Mouse (Mus musculus): ENCODE data around the gene Mknk1. TPM values are rescaled to one million over a fixed set of nuclear protein-coding genes. Genes with fewer than 3 reads are reported as not detected.

The Mknk1 gene
- polyA plus RNA-seq, 1 experiment: 138 TPM

DNA sequence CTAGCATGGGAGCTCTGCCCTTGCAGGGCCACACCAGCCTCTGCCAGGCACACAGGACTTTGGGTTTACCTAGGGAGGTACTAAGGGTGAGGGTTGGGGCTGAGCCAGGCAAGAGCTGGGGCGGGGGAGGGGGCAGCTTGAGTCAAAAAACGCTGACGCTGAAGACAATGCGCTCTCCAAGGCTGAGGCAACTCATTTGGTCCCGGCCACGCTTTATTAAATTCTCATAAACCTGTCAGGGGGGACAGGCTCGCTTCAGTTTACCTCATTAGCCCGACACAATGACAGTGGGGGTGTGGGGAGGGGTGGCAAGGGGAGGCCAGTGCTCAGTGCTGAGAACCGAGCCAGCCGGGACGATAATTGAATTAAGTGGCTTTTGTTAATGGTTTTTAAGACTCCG lies 65.4 kb downstream of the Mknk1 start:
- Histone ChIP-seq H3K27ac (ENCODE audit: insufficient read depth, low read depth, low read length) (no peak overlapping the region), H3K4me3 (ENCODE audit: insufficient read depth, low read length) (no peak overlapping the region), H3K4me1 (ENCODE audit: control insufficient read depth, insufficient read depth, low read length) (no peaks in the 10 kb centered on the region)
- TF ChIP-seq POLR2A (IDR thresholded peaks at IDR 0.05; ENCODE audit: borderline replicate concordance, low read depth, low read length): no peak
- TF ChIP-seq CTCF (IDR thresholded peaks at IDR 0.05; ENCODE audit: low read depth, low read length): no peak

DNA sequence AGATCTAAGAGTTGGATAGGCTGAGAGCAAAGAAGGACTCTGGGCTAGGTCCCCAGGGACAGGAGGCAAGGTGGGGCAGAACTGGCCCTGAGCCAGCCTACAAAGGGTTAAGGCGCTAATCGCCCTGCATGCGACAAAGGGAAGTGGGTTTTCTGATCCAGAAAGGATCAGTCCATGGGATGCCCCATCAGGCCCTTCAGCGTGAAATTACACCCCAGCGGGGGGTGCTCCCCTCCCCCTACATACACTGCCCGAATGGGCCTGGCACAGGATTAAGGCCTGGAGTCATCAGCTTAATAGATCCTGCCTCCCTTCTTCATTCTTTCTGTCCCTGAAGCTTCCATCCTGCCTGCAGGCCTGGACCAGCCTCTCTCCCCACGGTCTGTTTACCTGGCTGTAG lies 66.7 kb downstream of the Mknk1 start:
- no peak for TF ChIP-seq CTCF (IDR thresholded peaks at IDR 0.05; ENCODE audit: low read depth, low read length)
- no peak for TF ChIP-seq POLR2A (IDR thresholded peaks at IDR 0.05; ENCODE audit: borderline replicate concordance, low read depth, low read length)
- Histone ChIP-seq H3K27ac (ENCODE audit: insufficient read depth, low read depth, low read length) (no peak overlapping the region), H3K4me1 (ENCODE audit: control insufficient read depth, insufficient read depth, low read length) (no peaks in the 10 kb centered on the region), H3K4me3 (ENCODE audit: insufficient read depth, low read length) (no peak overlapping the region)

DNA sequence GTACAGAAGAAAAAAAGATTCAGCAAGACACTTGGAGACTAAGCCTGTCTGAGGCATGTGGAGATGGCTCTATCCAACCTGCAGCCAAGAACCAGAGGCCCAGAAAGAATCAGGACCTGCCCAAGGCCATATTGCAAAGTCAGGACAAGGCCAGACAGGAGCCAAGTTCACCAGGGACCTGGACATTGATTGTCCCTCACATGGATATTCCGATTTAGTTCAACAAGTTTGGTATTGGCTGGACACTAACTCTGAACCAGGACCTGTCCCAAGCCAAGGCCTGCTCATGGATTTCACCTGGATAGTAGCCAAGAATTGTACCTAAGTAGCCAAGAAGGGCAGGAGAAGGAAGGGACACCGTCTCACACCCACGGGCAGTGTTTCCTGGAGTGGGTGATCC lies 67.8 kb downstream of the Mknk1 start:
- H3K4me3 ChIP-seq (ENCODE audit: insufficient read depth, low read length): no peak overlapping the region
- TF ChIP-seq POLR2A (IDR thresholded peaks at IDR 0.05; ENCODE audit: borderline replicate concordance, low read depth, low read length): no peak
- no peak for TF ChIP-seq CTCF (IDR thresholded peaks at IDR 0.05; ENCODE audit: low read depth, low read length)

DNA sequence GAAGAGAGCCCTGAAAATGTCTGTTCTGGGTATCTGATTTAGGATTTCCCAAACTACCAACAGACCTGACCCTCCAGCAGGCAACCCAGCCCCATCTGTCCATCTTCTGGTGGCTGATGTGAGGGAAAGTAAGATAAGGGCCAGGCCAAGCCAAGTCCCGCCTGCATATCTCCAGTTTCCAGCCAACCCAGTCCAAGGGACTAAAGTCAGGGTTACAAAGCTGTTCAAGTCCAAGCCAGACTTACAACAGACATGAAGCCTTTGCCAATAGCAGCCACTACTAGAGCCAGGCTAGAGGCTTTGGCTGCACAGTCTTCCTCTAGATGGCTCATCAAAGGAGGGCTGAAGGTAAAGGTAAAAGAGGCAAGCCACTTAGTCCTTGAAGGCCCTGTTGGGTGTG lies 69.0 kb downstream of the Mknk1 start:
- no peak overlapping the region for H3K27ac ChIP-seq (ENCODE audit: insufficient read depth, low read depth, low read length)
- H3K4me3 ChIP-seq (ENCODE audit: insufficient read depth, low read length): no peak overlapping the region
- no peak for TF ChIP-seq POLR2A (IDR thresholded peaks at IDR 0.05; ENCODE audit: borderline replicate concordance, low read depth, low read length)
- no peak for TF ChIP-seq CTCF (IDR thresholded peaks at IDR 0.05; ENCODE audit: low read depth, low read length)
- H3K4me1 ChIP-seq (ENCODE audit: control insufficient read depth, insufficient read depth, low read length): no peaks in the 10 kb centered on the region

More for the DNA sequence above, 67.8 kb downstream of the Mknk1 start:
- H3K27ac ChIP-seq (ENCODE audit: insufficient read depth, low read depth, low read length): no peak overlapping the region
- H3K4me1 ChIP-seq (ENCODE audit: control insufficient read depth, insufficient read depth, low read length): no peaks in the 10 kb centered on the region

DNA sequence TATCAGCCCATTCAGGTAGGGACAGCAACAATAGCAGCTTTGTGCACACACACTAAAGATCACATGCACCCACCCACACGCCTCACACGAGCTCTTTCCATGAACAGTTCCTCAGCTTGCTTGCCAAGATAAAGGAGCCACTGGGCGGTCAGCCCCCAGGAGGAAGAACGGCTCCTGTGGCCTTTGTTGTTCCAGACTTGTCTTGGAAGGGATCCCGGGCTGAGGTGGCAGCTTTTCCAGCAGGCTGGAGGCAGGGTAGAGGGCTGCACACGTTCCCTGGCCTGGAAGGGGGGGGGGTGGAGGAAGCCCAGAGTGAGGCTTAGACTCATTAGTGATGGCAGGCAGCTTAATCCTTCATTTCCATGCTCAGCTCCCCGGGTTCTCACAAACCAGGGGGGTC lies 69.6 kb downstream of the Mknk1 start:
- TF ChIP-seq POLR2A (IDR thresholded peaks at IDR 0.05; ENCODE audit: borderline replicate concordance, low read depth, low read length) (no peak), CTCF (IDR thresholded peaks at IDR 0.05; ENCODE audit: low read depth, low read length) (no peak)
- Histone ChIP-seq H3K27ac (ENCODE audit: insufficient read depth, low read depth, low read length) (no peak overlapping the region), H3K4me3 (ENCODE audit: insufficient read depth, low read length) (no peak overlapping the region), H3K4me1 (ENCODE audit: control insufficient read depth, insufficient read depth, low read length) (no peaks in the 10 kb centered on the region)

DNA sequence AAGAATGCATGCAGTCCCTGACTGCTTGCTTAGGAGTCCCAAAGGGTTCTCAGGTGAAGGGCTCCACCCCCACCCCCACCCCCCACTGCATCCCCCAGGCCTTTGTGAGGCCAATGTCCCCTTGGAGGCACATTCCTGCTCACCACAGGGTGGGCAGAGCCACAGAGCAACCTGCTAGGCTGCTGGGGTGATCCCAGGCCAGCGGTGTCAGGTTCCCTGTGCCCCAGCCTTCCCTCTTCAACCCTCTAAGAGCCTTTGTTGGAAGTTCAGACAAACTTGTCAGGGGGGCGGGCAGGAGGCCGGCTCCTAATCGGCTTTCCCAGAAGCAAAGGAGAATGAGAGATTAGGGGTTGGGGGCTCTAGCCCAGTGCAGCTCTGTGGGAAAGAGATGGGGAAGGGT lies 72.6 kb downstream of the Mknk1 start:
- Histone ChIP-seq H3K4me1 (ENCODE audit: control insufficient read depth, insufficient read depth, low read length) (no peaks in the 10 kb centered on the region), H3K4me3 (ENCODE audit: insufficient read depth, low read length) (no peak overlapping the region), H3K27ac (ENCODE audit: insufficient read depth, low read depth, low read length) (no peak overlapping the region)
- TF ChIP-seq POLR2A (IDR thresholded peaks at IDR 0.05; ENCODE audit: borderline replicate concordance, low read depth, low read length): no peak
- TF ChIP-seq CTCF (IDR thresholded peaks at IDR 0.05; ENCODE audit: low read depth, low read length): no peak

DNA sequence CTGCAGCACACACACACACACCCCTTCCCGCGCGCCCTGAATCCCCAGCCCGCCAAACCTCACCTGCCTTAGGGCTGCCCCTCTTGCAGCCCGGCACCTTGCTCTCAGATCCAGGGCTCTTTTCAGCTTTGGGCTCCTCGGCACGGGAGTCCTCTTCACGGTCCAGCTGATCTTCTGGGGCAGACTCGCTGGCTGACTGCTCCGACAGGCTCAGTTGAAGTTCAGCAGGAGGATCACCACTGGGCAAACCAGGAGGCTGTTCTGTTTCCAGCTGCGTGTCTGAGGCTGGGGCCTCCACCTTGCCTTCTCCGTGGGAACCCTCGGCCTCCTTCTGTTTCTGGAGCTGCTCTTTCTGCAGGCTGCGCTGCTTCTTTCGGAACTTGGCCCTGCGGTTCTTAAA lies 80.9 kb downstream of the Mknk1 start:
- Histone ChIP-seq H3K4me3 (ENCODE audit: insufficient read depth, low read length) (no peak overlapping the region), H3K27ac (ENCODE audit: insufficient read depth, low read depth, low read length) (no peak overlapping the region), H3K4me1 (ENCODE audit: control insufficient read depth, insufficient read depth, low read length) (no peaks in the 10 kb centered on the region)
- TF ChIP-seq POLR2A (IDR thresholded peaks at IDR 0.05; ENCODE audit: borderline replicate concordance, low read depth, low read length) (no peak), CTCF (IDR thresholded peaks at IDR 0.05; ENCODE audit: low read depth, low read length) (no peak)

DNA sequence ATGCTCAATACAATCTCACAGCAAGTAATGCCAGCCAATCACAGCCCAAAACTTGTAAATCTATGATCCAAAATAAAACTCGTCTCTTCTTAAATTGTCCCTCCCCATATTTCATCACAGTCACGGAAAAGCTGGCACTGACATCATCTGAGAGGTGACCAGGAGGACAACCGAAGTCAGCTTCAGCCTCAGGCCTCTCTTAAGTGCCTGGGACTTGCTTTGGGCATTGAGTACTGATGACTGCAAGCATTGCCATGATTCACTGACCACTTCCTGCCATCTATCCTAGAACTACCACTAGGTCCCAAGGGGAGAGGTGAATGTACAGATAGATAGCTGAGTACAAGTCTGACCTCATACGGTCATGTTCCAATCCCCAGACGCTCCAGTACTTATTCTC lies 83.7 kb downstream of the Mknk1 start:
- Histone ChIP-seq H3K27ac (ENCODE audit: insufficient read depth, low read depth, low read length) (no peak overlapping the region), H3K4me1 (ENCODE audit: control insufficient read depth, insufficient read depth, low read length) (no peaks in the 10 kb centered on the region), H3K4me3 (ENCODE audit: insufficient read depth, low read length) (no peak overlapping the region)
- no peak for TF ChIP-seq CTCF (IDR thresholded peaks at IDR 0.05; ENCODE audit: low read depth, low read length)
- TF ChIP-seq POLR2A (IDR thresholded peaks at IDR 0.05; ENCODE audit: borderline replicate concordance, low read depth, low read length): no peak

DNA sequence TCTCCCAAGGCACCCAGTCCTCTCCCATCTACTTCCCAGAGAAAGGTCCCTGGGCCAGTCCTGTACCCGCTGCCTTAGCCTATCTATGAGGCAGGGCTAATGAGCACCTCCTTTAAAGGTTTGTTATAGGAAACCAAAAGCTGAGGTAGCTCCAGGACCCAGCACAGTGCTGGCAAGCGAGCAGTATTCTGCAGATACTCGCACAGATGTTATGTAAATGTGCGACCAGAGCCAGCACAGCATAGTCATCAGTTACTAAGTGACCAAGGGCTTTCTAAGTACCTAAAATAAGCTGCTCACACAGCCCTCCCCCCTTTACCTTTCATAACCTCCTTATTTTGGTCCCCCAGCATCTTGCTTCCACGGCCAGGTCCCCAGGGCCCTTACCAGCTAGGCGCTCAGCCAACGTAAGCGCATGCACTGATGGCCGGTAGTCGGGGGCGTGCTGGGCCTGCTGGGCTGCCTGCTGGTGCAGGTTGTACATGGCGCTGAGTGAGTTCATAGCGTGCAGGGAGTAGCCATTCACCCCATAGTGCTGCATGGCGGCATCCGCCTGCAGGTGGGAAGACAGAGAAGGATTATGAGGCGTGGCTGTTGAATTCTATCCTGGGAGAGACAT lies 84.4 kb downstream of the Mknk1 start:
- Histone ChIP-seq H3K4me1 (ENCODE audit: control insufficient read depth, insufficient read depth, low read length) (no peaks in the 10 kb centered on the region), H3K27ac (ENCODE audit: insufficient read depth, low read depth, low read length) (no peak overlapping the region), H3K4me3 (ENCODE audit: insufficient read depth, low read length) (no peak overlapping the region)
- TF ChIP-seq POLR2A (IDR thresholded peaks at IDR 0.05; ENCODE audit: borderline replicate concordance, low read depth, low read length) (no peak), CTCF (IDR thresholded peaks at IDR 0.05; ENCODE audit: low read depth, low read length) (no peak)

DNA sequence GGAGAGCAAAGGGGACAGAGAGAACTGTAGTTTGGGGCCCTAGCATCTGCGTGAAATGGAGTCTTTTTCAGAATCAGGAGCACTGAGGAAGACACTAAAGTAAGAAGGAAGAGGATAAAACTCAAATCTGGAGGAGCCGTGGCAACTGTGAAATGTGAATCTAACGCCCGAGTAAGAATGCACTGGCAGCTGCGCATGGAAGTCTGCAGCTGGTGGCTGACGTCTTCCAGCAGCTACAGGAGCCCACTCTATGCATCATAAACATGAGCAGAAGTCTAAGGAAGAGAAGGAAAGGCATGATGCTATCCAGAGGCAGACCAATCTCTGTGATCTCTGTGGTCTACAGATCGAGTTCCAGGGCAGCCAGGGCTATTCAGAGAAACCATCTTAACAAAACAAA lies 88.6 kb downstream of the Mknk1 start:
- Histone ChIP-seq H3K27ac (ENCODE audit: insufficient read depth, low read depth, low read length) (no peak overlapping the region), H3K4me1 (ENCODE audit: control insufficient read depth, insufficient read depth, low read length) (no peaks in the 10 kb centered on the region), H3K4me3 (ENCODE audit: insufficient read depth, low read length) (no peak overlapping the region)
- TF ChIP-seq CTCF (IDR thresholded peaks at IDR 0.05; ENCODE audit: low read depth, low read length) (no peak), POLR2A (IDR thresholded peaks at IDR 0.05; ENCODE audit: borderline replicate concordance, low read depth, low read length) (no peak)

Other genes starting within 250 kb of the Mknk1 start
- not detected in 2 replicates for gene Cyp4a32, start 238.2 kb upstream of the Mknk1 start, polyA plus RNA-seq (2012; ENCODE audit: insufficient read depth, insufficient read length, missing spikeins)
- not detected in 2 replicates for gene Cyp4b1, start 191.5 kb upstream of the Mknk1 start, polyA plus RNA-seq (2012; ENCODE audit: insufficient read depth, insufficient read length, missing spikeins)
- gene Efcab14, start 101.5 kb upstream of the Mknk1 start, polyA plus RNA-seq (2012; ENCODE audit: insufficient read depth, insufficient read length, missing spikeins): 30.9 and 42.8 TPM in 2 replicates
- not detected in 2 replicates for gene Tex38, start 58.2 kb upstream of the Mknk1 start, polyA plus RNA-seq (2012; ENCODE audit: insufficient read depth, insufficient read length, missing spikeins)
- gene Atpaf1, start 54.4 kb upstream of the Mknk1 start, polyA plus RNA-seq (2012; ENCODE audit: insufficient read depth, insufficient read length, missing spikeins): 15.4 and 17.3 TPM in 2 replicates
- gene Mob3c, start 11.1 kb upstream of the Mknk1 start, polyA plus RNA-seq (2012; ENCODE audit: insufficient read depth, insufficient read length, missing spikeins): 25.3 and 27.5 TPM in 2 replicates
- gene Kncn, start 45.2 kb downstream of the Mknk1 start, polyA plus RNA-seq (2012; ENCODE audit: insufficient read depth, insufficient read length, missing spikeins): not detected in 2 replicates
- not detected in 2 replicates for gene 6430628N08Rik, start 51.5 kb downstream of the Mknk1 start, polyA plus RNA-seq (2012; ENCODE audit: insufficient read depth, insufficient read length, missing spikeins)
- not detected in 2 replicates for gene Dmbx1, start 100.7 kb downstream of the Mknk1 start, polyA plus RNA-seq (2012; ENCODE audit: insufficient read depth, insufficient read length, missing spikeins)
- gene Faah, start 178.7 kb downstream of the Mknk1 start, polyA plus RNA-seq (2012; ENCODE audit: insufficient read depth, insufficient read length, missing spikeins): not detected in 2 replicates
- 12.4 and 12.8 TPM in 2 replicates for gene Nsun4, start 214.7 kb downstream of the Mknk1 start, polyA plus RNA-seq (2012; ENCODE audit: insufficient read depth, insufficient read length, missing spikeins)
- gene Uqcrh, start 235.9 kb downstream of the Mknk1 start, polyA plus RNA-seq (2012; ENCODE audit: insufficient read depth, insufficient read length, missing spikeins): 470 and 523 TPM in 2 replicates
- gene Lrrc41, start 236.1 kb downstream of the Mknk1 start, polyA plus RNA-seq (2012; ENCODE audit: insufficient read depth, insufficient read length, missing spikeins): 28.2 and 29.0 TPM in 2 replicates